8 mouse cellular contexts compared by ENCODE assay signal in genomic region chr12:111377376-111377973, GRCm38 (mm10). TPM values are rescaled to one million over a fixed set of nuclear protein-coding genes. Genes with fewer than 3 reads are reported as not detected.
DNase-seq lines count a peak whose midpoint lies in the region; ATAC-seq lines count a peak whose summit lies in the region.

Cdc42bpb (minus strand) TSS chr12:111377718.

- peak within 1 kb of the TSS; percentile 94 for H3K27ac ChIP-seq in hindbrain, embryonic 15.5 days (replicated peaks)

- peak within 1 kb of the TSS; percentile 82 for H3K4me3 ChIP-seq in hindbrain, embryonic 15.5 days

- ATAC-seq in hindbrain, embryonic 15.5 days (ENCODE audit: low FRiP score, low read depth) = peak; percentile 96

- peak within 1 kb of the TSS; percentile 62 for H3K4me2 ChIP-seq in hindbrain, embryonic 15.5 days

- H3K9me3 ChIP-seq in hindbrain, embryonic 15.5 days = no peaks in the 10 kb centered on the region

- H3K27me3 ChIP-seq in hindbrain, embryonic 15.5 days = no peaks in the 10 kb centered on the region

- peak within 1 kb of the TSS; percentile 89 for H3K9ac ChIP-seq in hindbrain, embryonic 15.5 days

- peak; percentile 88 for DNase-seq in R1 (ENCODE audit: low read depth, low spot score)
- DNase-seq in cerebellum, postnatal 14 days = peak; percentile 95 to 97
- DNase-seq in gastrocnemius, adult 18-20 months (ENCODE audit: low spot score) = peak; percentile 93
- peak; percentile 93 for DNase-seq in left cerebral cortex, adult 11 months (ENCODE audit: low spot score)
- DNase-seq in lung, postnatal 36 days = peak; percentile 95
- peak; percentile 89 for DNase-seq in retina, postnatal 7 days (ENCODE audit: low read depth, low spot score)
- DNase-seq in urinary bladder, postnatal 25 days (ENCODE audit: low spot score) = peak; percentile 91

- under 1% methylated on average over 49 of the region's 94 CpGs for WGBS in hindbrain, embryonic 15.5 days

- H3K4me1 ChIP-seq in hindbrain, embryonic 15.5 days (replicated peaks) = peaks cover 33% of the 10 kb centered on the region

- no peaks in the 10 kb centered on the region for H3K36me3 ChIP-seq in hindbrain, embryonic 15.5 days

RNA-seq across cellular contexts. Expression of gene Cdc42bpb, which starts in this region (rescaled TPM):
- 10 to 100 TPM; 17.3 to 21.2 TPM for total RNA-seq in gastrocnemius, adult 18-20 months (2021)
- polyA plus RNA-seq in hindbrain, embryonic 15.5 days (2015; fragmentation: Nextera tagmentation; extraction: Ambion mirVana) = 41.2 and 42.4 TPM in 2 replicates

Comparison
In these comparisons a context has a peak if more than half of its experiments do, and no peak if none do; other contexts are left out.
1. Peak in every context shown above with its lines: DNase-seq, ATAC-seq, H3K4me3 ChIP-seq and H3K27ac ChIP-seq.